18 mouse cellular contexts compared by ENCODE assay signal in the genomic region with DNA sequence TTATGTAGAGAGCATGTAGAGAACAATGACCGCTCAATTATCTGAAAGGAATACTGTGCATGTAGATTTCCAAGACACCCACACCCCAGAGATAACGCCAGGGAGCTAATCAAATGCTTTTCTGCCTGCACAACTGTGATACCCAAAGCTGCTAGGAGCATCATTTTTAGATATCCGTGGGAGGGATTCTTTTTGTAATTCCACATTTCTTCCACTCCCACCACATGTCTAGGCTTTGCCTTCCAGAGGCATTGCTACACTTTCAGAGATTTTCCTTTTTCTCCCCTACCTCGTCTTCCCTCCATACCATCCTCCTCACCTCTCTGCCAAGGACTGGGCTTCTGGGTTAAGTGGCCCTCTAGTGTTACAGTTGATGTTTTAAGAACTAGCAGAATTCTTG.
DNase-seq lines count a peak whose midpoint lies in the region; TF ChIP-seq lines count a peak whose summit lies in the region.
"Had no signal": no experiment of that assay in that cellular context is flagged by ENCODE, and none has a peak within 500 bp of the region (broad histone marks: within the 10 kb centered on the region; RNA-seq: fewer than 3 reads in every experiment).

No protein-coding gene starts in this region.

- DNase-seq in layer of hippocampus, adult 11-12 months (ENCODE audit: low spot score) = peak; percentile 69
- no peak for DNase-seq in layer of hippocampus, postnatal 10 days (ENCODE audit: low spot score in 2 of 2)
- peak; percentile 46 to 80 for DNase-seq in frontal cortex, postnatal 36 days (ENCODE audit: low spot score in 2 of 2)
- DNase-seq in left cerebral cortex, adult 8-10 months (ENCODE audit: low spot score in 2 of 2) = peak; percentile 22 to 83
- DNase-seq in right cerebral cortex, postnatal 14 days = peak; percentile 7
- no peak for DNase-seq in lung, adult 2 months
- DNase-seq in lung, postnatal 10 days = no peak
- DNase-seq in urinary bladder, postnatal 25 days (ENCODE audit: low spot score) = no peak
- DNase-seq: adrenal gland, postnatal 36 days; cerebellum, adult 9-10 months; kidney, adult 2 months; kidney, postnatal 14 days; liver, embryonic 13.5 days; thymus, postnatal 36 days had no signal

- 52% methylated on average over 4 of the region's 4 CpGs for WGBS in lung, adult 2 months

- TF ChIP-seq POLR2A in lung, adult 2 months (IDR thresholded peaks at IDR 0.05; ENCODE audit: borderline replicate concordance, extremely low read depth, low read depth, low read length) = no peak

- no peak for TF ChIP-seq CTCF in lung, adult 2 months (IDR thresholded peaks at IDR 0.05; ENCODE audit: insufficient read depth, low read length)

- H3K4me3 ChIP-seq in lung, adult 2 months (replicated peaks; ENCODE audit: extremely low read depth, low read depth, low read length) = no peak overlapping the region
- H3K4me3 ChIP-seq: heart, embryonic 15.5 days; limb, embryonic 12.5 days; liver, embryonic 13.5 days; megakaryocyte, embryonic 14.5 days; midbrain, embryonic 15.5 days had no signal

- H3K4me1 ChIP-seq in lung, adult 2 months (ENCODE audit: control insufficient read depth, insufficient read depth, low read length) = no peaks in the 10 kb centered on the region
- H3K4me1 ChIP-seq: heart, embryonic 15.5 days; limb, embryonic 12.5 days; liver, embryonic 13.5 days; megakaryocyte, embryonic 14.5 days; midbrain, embryonic 15.5 days had no signal

Comparison
In these comparisons a context has a peak if more than half of its experiments do, and no peak if none do; other contexts are left out.
1. DNase-seq: peak in layer of hippocampus, adult 11-12 months (single experiment), frontal cortex, postnatal 36 days (2 of 2), left cerebral cortex, adult 8-10 months (2 of 2) and right cerebral cortex, postnatal 14 days (single experiment); none in layer of hippocampus, postnatal 10 days (0 of 2), lung, adult 2 months (single experiment), lung, postnatal 10 days (single experiment) and urinary bladder, postnatal 25 days (single experiment).